Mouse (Mus musculus) megakaryocyte, adult 5-6 weeks (primary cell): ENCODE results near the gene Srek1. TPM values are rescaled to one million over a fixed set of nuclear protein-coding genes. Genes with fewer than 3 reads are reported as not detected.

Experiments used
- ATAC-seq: 2 replicates; pipeline ENCODE4 v1.8.0; 2016; ENCODE audit warnings: mild to moderate bottlenecking, inconsistent platforms; ENCODE audit not compliant: poor library complexity, severe bottlenecking
- total RNA-seq, 2 experiments: library from RNA; stranded (forward) in 1 of 2; stranded (reverse) in 1 of 2; fragments of 153-499, 151-499 nt in 1 of 2; fragments of 221-1000, 200-1000 nt in 1 of 2; gene quantifications; 2 replicates each; pipeline versions ENCODE4 v1.2.3 to v1.2.4; 2015 to 2017

The Srek1 gene
- total RNA-seq, 2 experiments from 2014 or later, result 25.3 to 49.4 TPM

DNA sequence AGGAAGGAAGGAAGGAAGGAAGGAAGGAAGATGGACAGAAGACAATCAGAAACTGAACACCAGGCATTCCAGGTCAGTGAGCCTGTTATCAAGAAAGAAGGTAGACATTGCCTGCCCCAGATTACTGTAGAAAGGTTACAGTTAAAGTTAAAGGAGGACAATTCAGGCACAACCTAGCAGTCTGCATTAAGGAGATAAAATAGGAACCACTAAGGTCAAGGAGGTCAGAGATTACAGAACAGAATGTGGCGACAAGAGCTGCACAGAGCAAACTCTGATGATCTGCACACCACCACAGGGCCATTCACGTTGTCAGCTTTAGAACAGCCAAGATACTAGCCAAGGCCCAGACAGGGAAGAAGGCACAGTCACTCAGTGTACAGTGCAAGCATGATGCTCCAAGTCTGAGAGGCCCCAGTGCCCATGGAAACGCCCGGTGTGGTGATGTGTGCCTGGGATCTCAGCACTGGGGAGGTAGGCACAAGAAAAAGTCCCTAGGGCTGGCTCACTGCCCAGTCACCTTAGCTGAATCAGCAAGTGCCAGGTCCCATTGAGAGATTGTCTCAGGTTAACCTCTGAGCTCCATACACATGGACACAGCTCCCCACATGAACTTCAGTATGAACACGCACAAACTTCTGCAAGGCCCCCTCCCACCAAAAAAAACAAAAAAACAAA lies 38.9 kb downstream of the Srek1 start:
- ATAC-seq, result 0 out of 2 replicates have a peak, but pooled peaks have one; percentile 47

GRCm38 (mm10) chr13:103726872-103727271 lies 47.5 kb downstream of the Srek1 start:
- no peak for ATAC-seq

GRCm38 (mm10) chr13:103711406-103712025 lies 62.9 kb downstream of the Srek1 start:
- ATAC-seq, result no peak

GRCm38 (mm10) chr13:103710359-103710781 lies 64.0 kb downstream of the Srek1 start:
- ATAC-seq, result no peak; the same call in 1 of the 2 replicates

DNA sequence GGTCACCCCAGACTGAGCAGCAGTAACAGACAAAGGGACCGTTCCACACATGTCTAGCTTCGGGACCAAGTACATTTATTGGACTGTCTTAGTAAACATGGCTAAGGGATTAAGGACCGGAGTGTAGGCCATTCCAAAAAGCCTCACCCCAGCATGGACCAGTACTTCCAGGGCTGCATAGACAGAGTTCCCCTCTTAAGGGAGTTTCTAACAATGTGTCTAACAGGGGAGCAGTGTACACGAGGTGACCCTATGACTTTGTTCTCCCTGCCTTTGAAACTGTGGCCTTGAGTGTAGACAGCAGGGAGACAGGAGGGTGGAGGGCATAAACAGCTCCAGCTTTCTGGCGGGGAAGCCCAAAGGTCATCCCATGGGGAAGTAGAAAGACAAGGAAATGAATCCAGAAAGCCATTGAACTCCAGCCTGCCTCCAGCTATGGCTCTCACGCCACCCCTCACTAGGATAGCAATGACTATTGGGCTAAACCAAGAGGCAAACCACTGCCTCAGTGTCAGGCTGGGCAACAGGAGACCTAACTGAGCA lies 68.9 kb downstream of the Srek1 start:
- ATAC-seq, result no peak

DNA sequence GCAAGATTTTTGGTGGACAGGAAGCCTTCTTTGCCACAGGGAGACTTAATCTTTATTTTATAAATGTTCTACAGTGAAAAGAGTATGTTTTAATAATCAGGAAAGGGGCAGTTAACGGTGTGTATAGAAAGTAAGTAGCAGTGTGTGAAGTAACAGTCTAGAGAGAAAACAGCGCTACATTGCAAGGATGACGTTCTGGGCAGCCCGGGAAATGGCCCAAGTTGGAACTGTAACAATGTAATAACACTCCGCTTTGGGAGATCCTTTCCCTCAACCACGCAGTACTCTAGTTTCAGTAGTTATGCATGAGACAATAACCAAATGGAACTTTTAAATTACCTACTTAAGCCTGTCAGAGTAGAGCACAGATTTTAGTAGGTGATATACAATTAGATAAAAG lies 70.6 kb downstream of the Srek1 start:
- ATAC-seq, result no peak

- ATAC-seq, result peak; percentile 95
Observed at GRCm38 (mm10) chr13:103703386-103703785, 71.0 kb downstream of the Srek1 start.

GRCm38 (mm10) chr13:103702266-103702665 lies 72.1 kb downstream of the Srek1 start:
- no peak for ATAC-seq

DNA sequence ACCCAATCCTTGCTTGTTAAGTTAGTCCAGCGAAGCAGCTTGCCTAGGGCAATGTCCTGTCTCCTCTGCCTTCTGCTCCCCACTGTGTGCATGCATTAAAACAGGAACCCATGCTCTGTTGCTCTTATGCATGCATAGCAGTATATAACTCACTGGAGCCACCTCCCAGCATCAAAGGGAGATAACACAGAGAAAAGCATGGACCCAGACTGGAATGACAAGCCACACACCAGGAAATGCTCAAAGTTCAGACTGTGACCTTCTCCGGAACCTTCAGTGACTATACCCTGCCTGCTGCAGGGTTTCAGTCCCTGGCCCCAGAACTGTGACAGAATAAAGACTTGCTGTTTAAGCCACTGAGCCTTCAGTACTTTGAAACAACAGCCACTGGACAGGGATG lies 73.7 kb downstream of the Srek1 start:
- no peak for ATAC-seq

- ATAC-seq, result peak; percentile 68
Observed at GRCm38 (mm10) chr13:103697993-103698392, 76.4 kb downstream of the Srek1 start.

DNA sequence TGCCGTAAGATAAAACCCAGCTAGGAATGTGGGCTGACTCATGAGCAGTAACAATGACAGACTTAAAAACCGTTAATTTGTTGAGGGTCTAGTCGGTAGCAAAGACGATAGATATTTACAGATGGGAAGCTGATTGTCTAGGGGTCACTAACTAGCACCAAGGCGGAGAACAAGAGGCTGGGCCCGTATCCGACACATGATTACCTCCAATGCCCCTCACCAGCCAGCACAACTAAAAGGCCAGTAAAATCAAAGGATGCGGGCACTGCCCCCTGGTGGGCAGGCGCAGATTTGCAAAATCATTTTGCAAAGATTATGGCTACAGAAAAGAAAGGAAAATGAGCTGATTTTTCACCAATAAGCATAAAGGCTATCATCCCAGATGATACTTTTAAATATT lies 78.2 kb downstream of the Srek1 start:
- ATAC-seq, result no peak

DNA sequence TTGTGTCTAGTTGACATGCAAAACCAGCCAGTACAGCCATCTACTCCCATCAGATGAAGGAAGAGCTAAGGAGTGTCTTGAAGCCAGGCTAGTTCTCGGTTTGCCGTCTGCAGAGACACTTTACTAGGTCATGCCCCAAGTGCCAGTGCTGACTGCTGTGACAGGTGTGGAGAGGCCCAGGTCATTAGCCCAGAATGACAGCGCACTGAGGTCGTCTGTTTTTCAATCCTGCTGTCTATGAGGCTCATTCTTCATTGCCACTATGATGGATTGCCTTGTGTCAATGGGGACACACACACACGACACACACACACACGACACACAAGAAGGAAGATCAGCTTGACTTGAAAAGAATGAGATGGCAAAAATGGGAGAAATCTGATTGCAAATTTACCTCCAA lies 79.0 kb downstream of the Srek1 start:
- no peak for ATAC-seq

Other genes starting within 250 kb of the Srek1 start
- gene Erbin, start 145.9 kb upstream of the Srek1 start, total RNA-seq (2015), result 85.4 and 98.6 TPM in 2 replicates
- gene Erbin, start 145.9 kb upstream of the Srek1 start, total RNA-seq (2017), result 84.8 and 96.9 TPM in 2 replicates